Mouse (Mus musculus) neural tube, embryonic 15.5 days (tissue): ENCODE measurements at regions not wholly inside any gene's neighbourhood (a gene's known extent, or its start where the extent isn't known, plus 50 kb on each side); places are given as distances from the start of the nearest gene placed in this dataset.

ENCODE experiments used
- ATAC-seq: fragments of 200-750 bp; cut with Nextera tagmentation; 2 replicates; pipeline ENCODE4 v1.8.0; 2017; ENCODE audit warnings: mild to moderate bottlenecking, moderate TSS enrichment, moderate library complexity; ENCODE audit not compliant: low FRiP score
- H3K27ac ChIP-seq: fragments of 300-500 bp; sonication (generic); replicated peaks from 2 replicates; pipeline ENCODE4 v1.5.1; 2015; ENCODE audit warnings: mild to moderate bottlenecking, inconsistent platforms
- H3K27me3 ChIP-seq: fragments of 300-500 bp; sonication (generic); replicated peaks from 2 replicates; pipeline ENCODE4 v1.6.1; 2015; ENCODE audit warnings: inconsistent platforms
- H3K36me3 ChIP-seq: fragments of 300-500 bp; sonication (generic); 2 replicates; pipeline ENCODE4 v1.6.1; 2015; ENCODE audit warnings: inconsistent platforms
- H3K4me1 ChIP-seq: fragments of 300-500 bp; sonication (generic); 2 replicates; pipeline ENCODE4 v1.6.1; 2015; ENCODE audit warnings: inconsistent platforms
- H3K4me2 ChIP-seq: fragments of 300-500 bp; sonication (generic); 2 replicates; pipeline ENCODE4 v1.6.1; 2015; ENCODE audit warnings: inconsistent platforms, mild to moderate bottlenecking, moderate library complexity
- H3K4me3 ChIP-seq: fragments of 300-500 bp; sonication (generic); replicated peaks from 2 replicates; pipeline ENCODE4 v1.5.1; 2015; ENCODE audit warnings: mild to moderate bottlenecking, inconsistent platforms
- H3K9ac ChIP-seq: fragments of 300-500 bp; sonication (generic); replicated peaks from 2 replicates; pipeline ENCODE4 v1.6.1; 2015; ENCODE audit warnings: mild to moderate bottlenecking, inconsistent platforms
- H3K9me3 ChIP-seq: fragments of 300-500 bp; sonication (generic); replicated peaks from 2 replicates; pipeline ENCODE4 v1.6.1; 2016; ENCODE audit warnings: inconsistent platforms
- WGBS: fragments of 180-500 bp; shearing (Covaris S2); methylation state at CpG from one replicate; pipeline ENCODE4 v1.1.7; 2015; ENCODE audit warnings: mixed read lengths; 5-methylcytosine and 5-hydroxymethylcytosine counted together

DNA sequence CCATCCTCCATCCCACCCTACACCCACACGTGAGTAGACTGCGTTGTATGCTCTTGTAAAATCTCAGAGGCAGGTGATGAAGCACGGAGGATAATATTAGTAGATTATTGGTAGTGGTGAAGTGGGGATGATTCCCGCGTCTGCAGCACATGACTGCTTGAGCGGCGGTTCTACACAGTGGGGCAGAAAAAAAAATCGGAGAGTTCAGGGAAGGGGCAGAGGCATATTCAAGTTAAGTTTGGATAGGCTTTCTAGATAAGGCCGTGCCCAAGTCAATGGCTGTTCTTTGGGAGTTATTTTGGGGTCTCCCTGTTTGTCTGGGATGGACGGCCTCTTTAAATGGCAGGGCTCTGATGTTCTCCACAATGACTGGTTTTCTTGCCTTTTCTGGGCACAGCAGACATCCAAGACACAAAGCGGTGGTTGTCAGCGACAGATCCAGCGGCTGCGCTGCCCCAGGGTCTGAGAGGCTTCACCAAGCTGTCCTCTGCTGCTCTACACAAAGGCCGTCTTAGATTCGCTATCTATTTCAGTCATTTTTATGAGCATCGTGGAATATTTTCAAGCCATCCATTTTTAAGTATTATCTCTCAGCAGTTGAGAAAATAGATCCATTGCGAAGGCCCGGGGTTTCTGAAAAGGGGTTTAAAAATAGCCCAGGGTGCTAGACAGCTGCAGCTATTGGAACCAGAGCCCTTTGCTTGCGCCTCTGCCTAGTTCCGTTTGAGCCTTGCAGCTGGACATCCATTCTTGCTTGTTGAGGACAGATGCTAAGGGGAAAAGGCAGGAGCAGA is 284.6 kb downstream of the Gm49356 start:
- Histone ChIP-seq H3K4me1 (peaks cover 6% of the 10 kb centered on the region; the same call in 1 of the 2 replicates), H3K27ac (peak overlapping the region; percentile 43; the same call in 1 of the 2 replicates), H3K36me3 (no peaks in the 10 kb centered on the region), H3K9me3 (no peaks in the 10 kb centered on the region), H3K4me2 (no peak overlapping the region), H3K4me3 (no peak overlapping the region), H3K27me3 (no peaks in the 10 kb centered on the region), H3K9ac (no peak overlapping the region)
- 71% methylated on average over 21 of the region's 21 CpGs for WGBS
- no peak; the same call in 1 of the 2 replicates for ATAC-seq

DNA sequence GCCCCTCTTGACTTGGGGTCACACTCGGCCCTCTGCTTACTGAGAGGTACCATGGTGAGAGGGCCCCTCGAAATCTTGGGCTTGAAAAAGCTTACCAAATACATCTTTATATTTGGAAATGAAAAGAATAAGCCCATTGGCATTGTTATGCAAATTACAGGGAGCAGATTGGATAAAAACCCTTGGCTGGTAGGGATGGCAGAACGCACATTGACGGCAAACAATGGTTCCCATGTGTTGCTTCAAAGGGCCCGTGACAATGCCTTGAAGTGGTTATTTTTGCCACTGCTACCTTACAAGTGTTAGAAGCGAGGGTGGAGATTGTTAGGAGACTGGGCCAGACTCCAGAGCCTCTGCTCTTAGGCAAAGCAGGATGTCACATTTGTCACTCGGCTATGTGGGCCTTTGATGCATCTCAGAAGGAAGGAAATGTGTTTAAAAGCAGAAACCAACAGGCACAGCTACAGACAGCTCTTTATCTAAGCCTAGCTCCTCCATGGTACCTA is 285.2 kb downstream of the Gm49356 start:
- Histone ChIP-seq H3K27ac (peak overlapping the region; percentile 43; the same call in 1 of the 2 replicates), H3K9ac (no peak overlapping the region), H3K4me2 (no peak overlapping the region), H3K36me3 (no peaks in the 10 kb centered on the region), H3K9me3 (no peaks in the 10 kb centered on the region), H3K4me1 (peaks cover 6% of the 10 kb centered on the region; the same call in 1 of the 2 replicates), H3K27me3 (no peaks in the 10 kb centered on the region), H3K4me3 (no peak overlapping the region)
- 25% methylated on average over 7 of the region's 7 CpGs for WGBS
- no peak for ATAC-seq

DNA sequence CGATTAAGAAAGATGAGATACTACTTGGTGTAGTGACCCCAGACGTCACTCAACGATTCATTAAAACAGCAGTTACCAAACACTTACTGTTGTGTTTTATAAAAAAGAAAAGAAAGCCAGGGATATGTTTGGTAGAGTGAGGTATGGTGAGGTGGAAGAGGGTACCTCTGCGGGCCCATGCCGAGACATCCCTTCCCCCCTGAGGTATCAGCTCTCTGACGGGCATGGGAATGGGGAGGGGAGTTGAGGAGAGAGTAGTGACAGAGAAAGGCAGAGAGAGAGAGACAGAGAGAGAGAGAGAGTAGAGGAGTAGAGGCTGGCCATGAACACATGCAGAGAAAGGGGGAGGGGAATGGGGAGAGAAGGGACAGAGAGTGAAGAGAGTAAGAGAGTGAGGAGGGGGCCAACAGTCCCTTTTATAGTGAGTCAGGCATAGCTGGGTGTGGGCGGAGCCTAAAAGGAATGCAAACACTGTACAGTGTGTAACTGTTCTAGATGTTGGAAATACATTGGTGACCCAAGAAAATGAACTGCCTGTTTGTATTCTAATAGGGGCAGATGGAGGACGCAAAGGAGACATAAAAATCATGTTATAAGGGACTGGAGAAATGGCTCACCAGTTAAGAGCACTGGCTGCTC is 285.9 kb downstream of the Gm49356 start:
- H3K27ac ChIP-seq, result no peak overlapping the region
- no peaks in the 10 kb centered on the region for H3K9me3 ChIP-seq
- no peak overlapping the region for H3K4me2 ChIP-seq
- no peak for ATAC-seq
- H3K4me3 ChIP-seq, result no peak overlapping the region
- H3K4me1 ChIP-seq, result peaks cover 6% of the 10 kb centered on the region; the same call in 1 of the 2 replicates
- H3K36me3 ChIP-seq, result no peaks in the 10 kb centered on the region
- WGBS, result 78% methylated on average over 8 of the region's 8 CpGs
- no peaks in the 10 kb centered on the region for H3K27me3 ChIP-seq
- H3K9ac ChIP-seq, result no peak overlapping the region

- no peak for ATAC-seq
- Histone ChIP-seq H3K27ac (no peak overlapping the region), H3K27me3 (no peaks in the 10 kb centered on the region), H3K4me3 (no peak overlapping the region), H3K4me2 (no peak overlapping the region), H3K36me3 (no peaks in the 10 kb centered on the region), H3K9ac (no peak overlapping the region), H3K4me1 (no peaks in the 10 kb centered on the region; the same call in 1 of the 2 replicates), H3K9me3 (no peaks in the 10 kb centered on the region)
- 70% methylated on average over 3 of the region's 3 CpGs for WGBS
Measured at GRCm38 (mm10) chr15:59180076-59180475, 291.0 kb downstream of the Gm49356 start.

DNA sequence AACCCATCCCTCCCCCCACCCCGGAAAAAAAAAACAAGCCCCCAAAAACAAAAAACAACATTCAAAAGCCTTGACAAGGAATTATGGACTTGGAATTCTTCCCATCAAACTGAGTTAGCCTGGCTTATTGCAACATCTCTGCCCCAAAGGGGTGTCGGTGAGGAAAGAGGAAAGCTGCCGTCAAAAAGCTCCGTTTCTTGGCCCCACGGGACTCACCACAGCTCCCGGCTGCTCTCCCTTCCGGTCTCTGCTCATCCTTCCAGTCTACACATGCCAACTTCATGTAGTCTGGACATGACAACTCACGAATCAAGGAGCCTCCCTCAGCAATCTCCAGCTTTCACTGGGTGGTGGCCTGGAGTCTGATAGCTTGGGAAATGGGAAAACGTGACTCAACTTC is 295.4 kb downstream of the Gm49356 start:
- no peaks in the 10 kb centered on the region for H3K9me3 ChIP-seq
- H3K36me3 ChIP-seq, result no peaks in the 10 kb centered on the region
- ATAC-seq, result no peak
- no peak overlapping the region for H3K9ac ChIP-seq
- 72% methylated on average over 9 of the region's 9 CpGs for WGBS
- H3K27ac ChIP-seq, result no peak overlapping the region
- H3K27me3 ChIP-seq, result no peaks in the 10 kb centered on the region
- no peak overlapping the region for H3K4me3 ChIP-seq
- H3K4me2 ChIP-seq, result no peak overlapping the region
- 0 out of 2 replicates have a peak, but pooled peaks cover 5% of the 10 kb centered on the region for H3K4me1 ChIP-seq

DNA sequence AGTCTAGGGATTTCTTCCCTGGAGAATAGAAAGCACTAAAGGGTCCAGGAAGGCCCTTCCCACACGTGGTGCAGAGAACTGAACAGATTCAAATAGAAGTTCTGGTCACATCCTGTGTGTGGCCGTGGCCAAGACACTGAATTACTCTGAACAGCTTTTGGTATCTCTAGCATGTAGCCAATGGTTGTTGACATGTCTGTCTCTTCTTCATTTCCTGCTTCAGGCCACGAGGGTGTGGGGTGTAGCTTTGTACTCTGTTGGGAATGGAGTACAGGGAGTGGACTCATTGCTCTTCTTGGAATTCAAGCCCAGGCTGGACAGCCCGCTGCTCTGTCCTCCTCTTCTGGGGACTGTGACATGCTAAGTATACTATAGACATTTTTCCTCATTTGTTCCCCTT is 298.5 kb downstream of the Gm49356 start:
- no peak overlapping the region for H3K9ac ChIP-seq
- no peaks in the 10 kb centered on the region for H3K36me3 ChIP-seq
- H3K9me3 ChIP-seq, result no peaks in the 10 kb centered on the region
- H3K27ac ChIP-seq, result no peak overlapping the region
- no peak overlapping the region for H3K4me3 ChIP-seq
- ATAC-seq, result no peak
- WGBS, result 79% methylated on average over 4 of the region's 4 CpGs
- H3K27me3 ChIP-seq, result no peaks in the 10 kb centered on the region
- H3K4me2 ChIP-seq, result no peak overlapping the region
- 0 out of 2 replicates have a peak, but pooled peaks cover 5% of the 10 kb centered on the region for H3K4me1 ChIP-seq

DNA sequence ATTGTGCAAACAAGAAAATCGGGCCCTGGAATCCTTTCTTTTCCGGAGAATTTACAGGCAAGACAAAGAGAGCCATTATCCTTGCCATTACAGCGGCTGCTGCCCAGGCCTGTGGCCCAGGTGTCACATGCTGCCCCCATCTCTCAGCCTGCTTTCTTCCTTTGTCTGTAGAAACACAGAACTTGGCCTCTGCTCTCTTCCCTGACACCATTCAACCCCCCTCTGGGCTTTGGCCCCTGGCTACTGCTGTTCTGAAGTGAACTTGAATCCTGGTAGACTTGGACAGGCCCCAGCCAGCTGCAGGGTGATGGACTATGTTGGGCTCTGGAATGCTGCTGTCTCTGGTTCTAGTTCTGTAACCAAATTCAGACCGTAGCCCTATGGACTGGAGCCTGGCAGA is 299.3 kb downstream of the Gm49356 start:
- no peak overlapping the region for H3K9ac ChIP-seq
- no peak overlapping the region for H3K27ac ChIP-seq
- 15% methylated on average over 4 of the region's 4 CpGs for WGBS
- no peak overlapping the region for H3K4me3 ChIP-seq
- H3K27me3 ChIP-seq, result no peaks in the 10 kb centered on the region
- no peak overlapping the region for H3K4me2 ChIP-seq
- no peaks in the 10 kb centered on the region for H3K9me3 ChIP-seq
- ATAC-seq, result no peak
- no peaks in the 10 kb centered on the region for H3K36me3 ChIP-seq
- H3K4me1 ChIP-seq, result 0 out of 2 replicates have a peak, but pooled peaks cover 5% of the 10 kb centered on the region

- Histone ChIP-seq H3K4me3 (no peak overlapping the region), H3K36me3 (no peaks in the 10 kb centered on the region), H3K9me3 (no peaks in the 10 kb centered on the region), H3K4me2 (no peak overlapping the region), H3K27ac (no peak overlapping the region), H3K9ac (no peak overlapping the region), H3K4me1 (0 out of 2 replicates have a peak, but pooled peaks cover 5% of the 10 kb centered on the region), H3K27me3 (no peaks in the 10 kb centered on the region)
- no peak for ATAC-seq
- 88% methylated on average over 5 of the region's 5 CpGs for WGBS
Measured at GRCm38 (mm10) chr15:59190511-59190910, 301.4 kb downstream of the Gm49356 start.

DNA sequence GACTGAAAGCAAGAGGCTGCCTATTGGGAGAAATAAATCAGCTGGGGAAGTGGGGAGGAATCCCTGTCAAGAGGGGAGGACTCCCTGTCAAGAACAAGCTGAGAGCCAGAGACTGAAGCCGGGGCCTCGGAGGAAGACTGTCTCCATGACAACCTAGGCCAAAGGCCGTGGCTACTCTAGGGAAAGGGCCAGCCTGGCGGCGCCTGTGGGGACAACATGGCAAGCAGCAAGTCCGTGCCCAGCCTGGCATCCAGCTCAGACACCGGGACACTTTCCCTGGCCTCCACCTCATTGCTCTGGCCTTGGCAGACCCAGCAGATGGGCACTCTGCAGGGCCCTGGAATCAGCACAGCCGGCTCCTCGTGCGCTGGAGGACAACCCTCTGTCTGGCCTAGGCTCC is 305.3 kb downstream of the Gm49356 start:
- Histone ChIP-seq H3K4me2 (no peak overlapping the region), H3K36me3 (no peaks in the 10 kb centered on the region), H3K9me3 (no peaks in the 10 kb centered on the region), H3K4me1 (peaks cover 20% of the 10 kb centered on the region), H3K27ac (no peak overlapping the region), H3K9ac (no peak overlapping the region), H3K27me3 (no peaks in the 10 kb centered on the region), H3K4me3 (no peak overlapping the region)
- 0 out of 2 replicates have a peak, but pooled peaks have one; percentile 46 for ATAC-seq
- 48% methylated on average over 10 of the region's 10 CpGs for WGBS

DNA sequence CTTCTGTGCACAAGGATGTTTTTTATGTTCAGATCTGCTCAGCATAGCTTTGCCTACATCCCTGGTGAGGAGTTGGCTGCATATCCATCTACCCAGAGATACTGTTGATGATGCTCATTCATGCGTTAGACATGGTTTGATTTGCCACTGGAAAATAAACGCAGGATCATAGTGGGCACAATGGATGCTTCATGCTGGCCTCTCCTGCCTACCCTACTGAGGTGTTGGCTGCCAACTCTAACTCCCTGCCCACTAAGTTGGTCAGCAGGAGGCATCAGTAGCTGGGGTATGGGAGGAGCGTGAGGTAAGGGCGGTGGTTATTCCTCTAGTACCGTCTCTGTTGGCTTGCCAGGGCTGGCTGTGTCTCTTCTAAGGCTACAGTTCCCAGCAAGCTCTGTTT is 307.3 kb downstream of the Gm49356 start:
- H3K9me3 ChIP-seq, result no peaks in the 10 kb centered on the region
- H3K27ac ChIP-seq, result no peak overlapping the region
- no peaks in the 10 kb centered on the region for H3K36me3 ChIP-seq

DNA sequence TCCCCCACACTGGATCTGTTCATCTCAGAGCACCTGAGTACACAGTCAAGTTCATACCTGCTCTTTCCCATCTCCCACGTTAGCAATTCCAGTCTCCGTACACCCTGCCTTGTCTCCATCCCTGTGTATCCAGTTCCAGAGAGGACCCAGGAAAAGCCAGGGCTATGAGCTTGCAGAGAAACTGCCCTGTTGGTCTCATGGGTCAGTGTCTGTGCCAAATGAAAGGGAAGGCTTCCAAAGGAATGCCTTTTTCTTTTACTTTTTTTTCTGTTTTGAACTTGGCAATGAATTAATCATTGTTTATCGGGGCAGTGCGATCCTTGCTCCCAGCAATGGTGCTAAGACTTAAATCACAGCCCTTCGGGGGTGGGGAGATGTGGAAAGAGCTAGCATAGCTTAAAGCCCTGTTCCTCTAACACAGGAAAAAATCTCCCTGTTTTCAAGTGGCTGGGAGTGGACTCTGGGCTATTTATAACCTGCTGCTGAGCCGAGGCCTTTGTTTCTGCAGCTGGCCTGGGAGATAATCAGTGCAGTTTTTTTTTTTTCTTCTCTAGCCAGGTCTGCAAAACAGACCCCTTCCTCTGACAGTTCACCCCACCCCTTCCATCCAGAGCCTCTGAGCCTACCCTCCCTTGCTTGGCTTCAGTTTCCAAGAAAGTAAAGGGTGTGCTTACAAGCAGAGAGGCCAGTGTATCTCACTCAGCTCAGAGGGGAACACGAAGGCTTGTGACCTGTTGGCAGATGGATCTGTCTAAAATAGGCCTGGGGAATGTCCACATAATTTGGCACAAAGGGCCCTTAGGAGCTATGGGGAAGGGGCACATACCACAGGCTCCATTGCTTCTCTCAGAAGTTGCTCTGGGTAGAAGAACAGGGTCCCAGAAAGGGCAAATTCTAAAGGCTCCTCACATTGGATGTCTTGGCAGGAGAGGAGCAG is 308.6 kb downstream of the Gm49356 start:
- Histone ChIP-seq H3K9me3 (no peaks in the 10 kb centered on the region), H3K27ac (peak overlapping the region; percentile 79), H3K4me1 (peaks cover 20% of the 10 kb centered on the region), H3K9ac (no peak overlapping the region), H3K4me2 (peak overlapping the region; percentile 11; the same call in 1 of the 2 replicates), H3K36me3 (no peaks in the 10 kb centered on the region), H3K27me3 (no peaks in the 10 kb centered on the region), H3K4me3 (no peak overlapping the region)
- peak; percentile 54 for ATAC-seq
- 9% methylated on average over 7 of the region's 7 CpGs for WGBS

More for the DNA sequence above, 307.3 kb downstream of the Gm49356 start:
- Histone ChIP-seq H3K4me2 (no peak overlapping the region), H3K4me3 (no peak overlapping the region), H3K27me3 (no peaks in the 10 kb centered on the region), H3K9ac (no peak overlapping the region), H3K4me1 (peaks cover 20% of the 10 kb centered on the region)
- WGBS, result 79% methylated on average over 5 of the region's 5 CpGs
- no peak for ATAC-seq
